Mouse (Mus musculus) megakaryocyte-erythroid progenitor cell, adult 5-6 weeks (primary cell): ENCODE measurements at regions not wholly inside any gene's neighbourhood (a gene's known extent, or its start where the extent isn't known, plus 50 kb on each side); places are given as distances from the start of the nearest gene placed in this dataset.

Experiments
- ATAC-seq: replicated peaks from 2 replicates; pipeline ENCODE4 v1.8.0; 2016; ENCODE audit warnings: mild to moderate bottlenecking, inconsistent platforms; ENCODE audit not compliant: severe bottlenecking, poor library complexity, low FRiP score, low TSS enrichment

GRCm38 (mm10) chr1:52397460-52397859 is 103.0 kb downstream of the Nab1 start:
- ATAC-seq, result no peak

DNA sequence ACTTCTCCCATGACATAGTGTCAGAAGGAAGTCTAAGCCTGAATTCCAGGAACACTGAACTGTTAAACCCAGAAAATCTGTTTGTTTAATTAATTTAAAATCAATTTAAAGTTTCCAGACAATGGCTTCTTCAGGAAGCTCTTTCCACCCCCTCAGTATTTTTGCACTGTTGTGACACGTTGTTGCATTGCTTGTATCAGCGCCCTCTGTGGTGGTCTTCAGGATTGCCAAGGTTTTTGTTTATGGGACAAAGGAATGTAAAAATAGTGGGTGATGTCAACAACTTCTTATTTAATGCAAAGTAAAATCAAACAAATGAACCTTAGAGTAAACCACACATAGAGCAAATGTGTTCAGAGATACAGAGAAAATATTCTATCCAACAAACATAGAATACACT is 107.5 kb downstream of the Nab1 start:
- no peak for ATAC-seq

GRCm38 (mm10) chr1:52388836-52389235 is 111.6 kb downstream of the Nab1 start:
- no peak for ATAC-seq

DNA sequence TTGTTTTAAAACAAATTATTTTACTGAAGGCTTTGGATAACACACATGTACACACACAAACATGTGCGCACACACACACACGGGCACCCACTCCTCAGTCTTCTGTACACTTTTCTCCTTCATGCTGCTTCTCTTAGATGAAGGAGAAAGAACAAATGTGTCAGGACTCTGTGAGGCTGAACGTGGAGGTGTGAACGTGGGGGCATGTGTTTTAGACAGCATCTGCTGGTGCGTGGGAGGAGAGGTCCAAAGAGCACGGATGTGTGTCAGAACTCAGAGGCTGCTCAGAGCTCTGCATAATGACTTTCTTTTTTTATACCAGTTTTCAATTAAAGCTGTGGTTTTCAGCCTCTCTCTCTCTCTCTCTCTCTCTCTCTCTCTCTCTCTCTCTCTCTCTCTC is 112.4 kb downstream of the Nab1 start:
- no peak for ATAC-seq

GRCm38 (mm10) chr1:52387062-52387461 is 113.4 kb downstream of the Nab1 start:
- no peak for ATAC-seq

DNA sequence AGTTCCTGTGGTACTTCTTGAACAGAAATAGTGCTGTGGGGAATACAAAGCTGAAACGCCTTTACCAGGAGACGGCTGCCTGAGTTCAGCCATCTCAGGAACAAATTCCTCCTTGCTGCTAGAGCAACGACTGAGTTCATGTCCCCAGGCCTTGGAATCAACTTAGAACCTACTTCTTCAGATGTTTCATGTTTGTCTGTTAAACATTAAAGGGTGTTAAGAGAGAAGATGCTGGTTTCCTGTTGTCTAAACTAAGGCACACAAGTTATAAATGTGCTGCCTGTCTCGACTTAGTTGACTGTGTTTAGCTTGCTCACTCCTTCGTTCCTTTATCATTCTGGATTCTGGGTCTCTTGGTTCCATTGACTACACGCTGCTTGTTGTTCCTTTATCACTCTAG is 125.2 kb downstream of the Nab1 start:
- ATAC-seq, result no peak

- no peak for ATAC-seq
These were observed 125.8 kb downstream of the Nab1 start for GRCm38 (mm10) chr1:52374666-52375065.

- no peak for ATAC-seq
These were observed 126.7 kb downstream of the Nab1 start for GRCm38 (mm10) chr1:52373817-52374216.

GRCm38 (mm10) chr1:52366386-52366785 is 133.4 kb upstream of the Gls start:
- no peak for ATAC-seq

DNA sequence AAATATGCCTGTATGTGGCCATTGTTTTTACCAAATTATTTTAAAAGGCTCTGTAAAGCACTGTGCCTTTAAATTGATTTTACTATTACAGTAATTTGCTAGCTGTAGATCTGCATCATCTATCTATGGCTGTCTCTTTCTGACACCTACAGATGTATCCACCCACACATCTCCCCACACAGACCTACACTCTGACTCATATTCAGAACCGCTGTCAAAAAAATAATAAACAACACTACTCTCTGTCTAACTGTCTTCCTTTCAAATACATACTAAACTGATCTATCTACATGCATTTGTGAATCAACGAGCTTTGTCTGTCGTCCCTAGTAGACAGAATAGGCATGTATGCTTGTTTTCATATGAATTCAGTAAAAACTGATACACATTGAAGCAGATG is 130.6 kb upstream of the Gls start:
- no peak for ATAC-seq

GRCm38 (mm10) chr1:52362976-52363375 is 129.9 kb upstream of the Gls start:
- ATAC-seq, result no peak

GRCm38 (mm10) chr1:52354041-52354582 is 121.1 kb upstream of the Gls start:
- no peak for ATAC-seq

GRCm38 (mm10) chr1:52342127-52342526 is 109.1 kb upstream of the Gls start:
- no peak for ATAC-seq

DNA sequence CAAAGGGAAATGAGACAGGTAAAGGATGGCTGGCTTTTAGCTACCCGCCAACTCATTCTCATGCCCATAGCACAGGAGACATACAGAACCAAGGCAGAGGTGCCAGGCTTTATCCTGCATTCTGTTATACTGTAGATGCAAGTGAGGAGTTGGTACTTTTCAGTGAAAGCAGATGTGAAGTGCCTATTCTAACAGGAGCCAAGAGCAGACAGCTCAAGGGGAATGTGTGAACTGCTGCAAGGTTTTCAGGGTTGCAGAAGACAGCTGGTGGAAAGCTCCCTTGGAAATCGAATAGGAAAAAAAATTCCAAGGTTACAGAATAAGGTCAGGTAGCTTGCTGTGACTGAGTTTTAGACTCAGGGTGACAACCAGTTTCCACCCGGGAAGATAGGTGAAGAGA is 105.7 kb upstream of the Gls start:
- ATAC-seq, result no peak

DNA sequence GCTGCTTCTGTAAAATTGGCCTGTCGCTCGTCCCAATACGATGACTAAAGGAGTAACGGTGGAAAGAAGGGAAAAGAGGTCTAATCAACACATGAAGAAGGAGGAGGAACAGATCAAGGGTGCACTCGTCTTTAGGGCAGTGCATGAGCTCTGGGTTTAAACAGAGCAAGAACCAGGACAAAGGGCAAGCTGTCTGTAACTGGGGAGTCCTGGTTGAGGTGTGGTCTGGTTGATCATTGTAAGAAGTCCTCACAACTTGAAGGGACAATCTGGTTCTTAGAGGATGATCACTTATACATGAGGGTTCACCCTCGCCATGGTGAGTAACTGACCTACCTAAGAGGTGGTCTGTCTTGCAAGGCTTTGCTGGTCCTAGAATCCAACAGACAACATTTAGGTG is 105.2 kb upstream of the Gls start:
- ATAC-seq, result no peak

DNA sequence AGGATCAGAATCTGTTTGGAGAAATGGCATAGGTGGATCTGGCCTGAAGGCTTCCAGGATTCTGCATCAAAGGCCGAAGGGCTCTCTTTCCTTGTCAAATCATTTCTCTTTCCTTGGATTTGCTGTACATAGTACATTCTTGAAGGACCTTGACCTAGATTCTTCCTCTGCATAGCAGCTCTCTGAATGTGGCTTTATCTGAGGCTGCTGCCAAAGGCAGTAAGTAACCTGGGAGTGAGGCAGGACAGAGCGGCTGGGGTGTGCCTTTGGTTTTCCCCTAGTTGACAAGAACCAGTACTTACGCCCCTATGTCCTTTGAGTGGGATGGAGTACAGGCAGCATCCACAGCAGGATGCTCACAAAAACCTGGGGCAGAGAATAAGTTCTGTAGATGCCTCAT is 103.7 kb upstream of the Gls start:
- no peak for ATAC-seq

- no peak for ATAC-seq
These were observed 99.0 kb upstream of the Gls start for GRCm38 (mm10) chr1:52332013-52332412.

- ATAC-seq, result peak; percentile 70
These were observed 98.4 kb upstream of the Gls start for GRCm38 (mm10) chr1:52331442-52331841.

- ATAC-seq, result no peak
These were observed 97.5 kb upstream of the Gls start for GRCm38 (mm10) chr1:52330496-52330895.

DNA sequence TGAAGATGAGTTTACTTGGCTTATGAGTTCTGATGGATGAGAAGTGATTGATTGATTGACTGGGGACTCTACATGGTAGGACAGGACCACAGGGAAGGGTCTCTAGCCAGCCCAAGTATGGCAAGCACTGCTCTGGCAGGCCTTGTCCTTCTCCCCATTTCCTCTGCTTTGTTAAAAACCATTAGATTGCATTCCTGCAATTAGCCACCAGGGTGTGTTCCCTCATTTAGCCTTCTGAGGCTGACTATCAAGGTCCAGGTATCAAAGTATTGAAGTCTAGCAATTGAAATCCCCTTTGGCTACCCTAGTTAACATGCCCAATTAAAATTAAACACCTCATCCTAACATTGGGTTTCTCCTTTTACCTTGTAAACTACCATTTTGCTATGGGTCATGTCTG is 95.5 kb upstream of the Gls start:
- ATAC-seq, result peak; percentile 70; the same call in 1 of the 2 replicates

GRCm38 (mm10) chr1:52324356-52324755 is 91.3 kb upstream of the Gls start:
- ATAC-seq, result no peak

DNA sequence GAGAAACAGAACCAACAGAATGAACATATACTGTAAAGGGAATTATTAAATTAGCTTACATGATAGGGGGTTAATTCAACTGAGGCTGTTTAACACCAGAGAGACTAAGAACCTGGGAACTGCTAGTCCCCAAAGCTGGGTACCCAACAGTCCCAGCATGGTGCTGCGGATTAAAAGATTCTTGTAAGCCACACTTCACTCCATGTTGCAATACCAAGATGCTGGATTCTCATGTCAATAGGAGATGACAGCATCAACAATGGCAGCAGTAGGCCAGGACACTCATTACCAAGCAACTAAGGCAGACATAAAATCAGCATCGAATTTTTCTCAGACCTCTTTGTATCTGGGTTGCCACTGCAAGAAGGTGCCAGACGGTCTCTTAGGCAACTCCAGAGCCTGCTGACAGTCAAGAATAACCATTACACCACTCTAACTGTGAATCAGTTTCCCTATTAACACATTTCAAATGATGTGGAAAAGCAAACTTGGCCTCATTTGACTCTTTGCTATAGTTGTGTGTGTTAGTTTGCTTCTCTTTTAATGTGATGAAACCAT is 79.1 kb upstream of the Gls start:
- ATAC-seq, result no peak
